Mouse (Mus musculus) left cerebral cortex, postnatal 14 days (tissue): ENCODE measurements at regions not wholly inside any gene's neighbourhood (a gene's known extent, or its start where the extent isn't known, plus 50 kb on each side); places are given as distances from the start of the nearest gene placed in this dataset.

Experiments
- DNase-seq, 2 experiments: peaks; one replicate each; pipeline ENCODE4 v3.0.0; 2021 to 2022; ENCODE audit warnings: low spot score in 2 of 2, mixed read lengths in 1 of 2
- intact Hi-C: fragments of 180-260 bp; cut with DNase I; formaldehyde crosslinking; loops from one replicate; pipeline ENCODE4 v1.15.1; 2025

- intact Hi-C loops, result no loop called here
- no peak for DNase-seq
Observed at GRCm38 (mm10) chr8:89406688-89407087, 362.7 kb upstream of the Sall1 start.

DNA sequence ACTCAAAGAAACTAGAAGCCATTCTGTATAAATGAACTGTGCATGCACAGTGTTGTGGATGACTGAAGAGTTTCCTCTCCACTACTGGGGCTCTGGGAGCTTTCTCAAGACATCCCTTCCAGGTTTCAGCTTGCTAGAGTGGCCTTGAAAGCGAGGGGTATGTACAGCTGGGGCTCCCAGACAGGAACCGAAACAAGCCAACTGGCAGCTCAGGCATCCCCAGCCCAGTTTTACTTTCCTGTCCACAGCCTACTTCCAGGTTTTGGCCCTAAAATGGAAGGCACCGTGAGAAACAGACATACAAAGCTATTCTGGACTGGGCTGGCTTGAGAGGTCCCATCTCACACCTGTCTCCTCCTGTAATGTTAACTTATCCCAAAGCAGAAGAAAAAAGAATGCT is 360.3 kb upstream of the Sall1 start:
- DNase-seq, result peak; percentile 28 to 54
- intact Hi-C loops, result no loop called here

DNA sequence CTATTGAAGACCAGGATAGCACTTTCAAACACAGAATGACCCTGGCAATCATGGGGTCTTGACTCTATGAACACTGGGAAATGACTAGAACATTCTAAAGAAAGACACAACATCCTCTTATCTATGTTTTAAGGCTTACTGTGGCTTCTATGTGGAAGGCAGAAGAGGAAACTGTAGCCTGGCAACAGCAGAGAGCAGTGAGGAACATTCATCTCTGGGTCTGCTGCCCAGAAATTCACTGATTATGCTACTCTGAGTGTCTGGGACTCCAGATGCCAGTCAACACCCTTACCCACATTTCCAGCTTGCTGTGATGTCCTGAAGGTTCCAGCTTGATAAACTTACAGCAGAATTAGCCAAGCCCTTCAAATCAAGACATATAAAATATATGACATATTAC is 352.7 kb upstream of the Sall1 start:
- peak; percentile 42 to 82 for DNase-seq
- intact Hi-C loops, result no loop called here

DNA sequence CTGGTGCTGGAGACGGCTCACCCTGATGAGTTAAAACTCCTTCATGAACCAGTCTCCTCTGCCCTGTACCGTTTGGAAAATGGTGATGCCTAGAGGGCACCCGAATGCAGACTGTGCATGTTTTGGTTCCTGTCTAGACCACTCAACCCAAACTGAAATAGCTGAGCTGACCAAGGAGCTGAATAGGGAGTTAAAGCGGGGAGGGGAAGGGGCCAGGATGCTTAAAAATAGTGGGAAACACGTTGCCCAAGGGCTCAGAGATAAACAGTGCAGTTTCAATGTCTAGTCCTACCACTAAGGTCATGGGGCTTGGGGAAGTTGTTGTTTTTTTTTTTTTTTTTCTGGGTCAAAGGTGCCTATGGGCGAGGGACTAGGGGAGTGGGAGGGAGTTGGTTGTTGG is 348.8 kb upstream of the Sall1 start:
- intact Hi-C loops, result no loop called here
- DNase-seq, result peak; percentile 17 to 62

DNA sequence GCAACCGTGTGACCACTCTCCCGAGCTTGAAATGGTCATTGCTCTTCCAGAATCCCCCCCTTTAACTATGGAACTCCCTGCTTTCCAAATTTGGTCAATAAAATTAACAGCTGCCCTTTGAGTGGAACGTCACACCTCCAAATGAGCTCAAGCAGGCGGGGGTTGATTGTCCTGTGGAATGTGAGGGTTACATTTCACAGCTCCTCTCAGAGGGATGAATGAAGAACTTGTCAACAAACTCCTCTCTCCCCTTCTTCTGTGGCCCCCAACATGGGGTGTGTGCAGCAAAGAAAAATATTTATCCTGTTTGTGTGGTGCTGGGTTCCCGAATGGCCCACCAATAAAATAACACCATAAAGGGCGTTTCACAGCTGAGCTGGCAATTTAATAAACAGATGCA is 344.8 kb upstream of the Sall1 start:
- no peak for DNase-seq
- intact Hi-C loops, result no loop called here

GRCm38 (mm10) chr8:89387295-89387694 is 343.3 kb upstream of the Sall1 start:
- DNase-seq, result no peak
- intact Hi-C loops, result no loop called here

DNA sequence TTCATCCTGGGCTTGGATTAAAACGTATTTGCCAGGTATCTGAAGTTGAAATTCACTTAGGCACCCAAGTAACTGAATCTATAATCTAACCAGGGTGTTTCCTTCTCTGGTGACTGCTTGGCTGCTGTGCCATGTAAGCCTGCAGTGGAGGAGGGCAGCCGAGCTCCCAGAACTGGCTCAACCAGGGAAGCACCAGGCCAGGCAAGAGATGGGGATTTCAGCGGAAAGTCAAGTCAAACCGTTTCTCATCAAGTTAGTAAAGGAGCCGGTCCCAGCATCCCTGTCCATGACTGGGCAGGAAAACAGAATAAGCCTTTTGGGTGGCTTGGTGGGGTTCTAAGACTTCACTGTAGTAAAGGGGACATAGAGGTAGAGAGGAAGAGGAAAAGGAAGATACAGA is 341.1 kb upstream of the Sall1 start:
- intact Hi-C loops, result no loop called here
- no peak for DNase-seq

DNA sequence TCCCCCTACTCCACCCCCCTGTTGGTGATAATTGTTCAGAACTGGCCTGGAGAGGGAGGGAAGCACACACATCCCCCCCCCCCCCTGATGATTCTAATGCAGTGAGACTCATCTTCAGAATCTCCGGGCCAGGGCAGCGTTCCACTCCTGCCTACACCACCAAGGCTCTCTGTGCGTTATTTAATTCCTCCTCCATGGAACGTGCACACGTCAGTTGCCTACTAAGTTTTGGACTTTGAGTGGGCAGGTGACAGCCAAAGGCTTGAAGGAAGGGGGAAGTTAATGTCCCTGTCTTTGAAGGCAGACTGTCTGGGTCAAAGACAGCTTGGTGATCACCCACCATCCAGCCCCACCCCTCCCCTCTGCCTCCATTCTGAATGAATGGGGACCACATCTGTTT is 339.8 kb upstream of the Sall1 start:
- peak; percentile 11 to 23 for DNase-seq
- intact Hi-C loops, result no loop called here

DNA sequence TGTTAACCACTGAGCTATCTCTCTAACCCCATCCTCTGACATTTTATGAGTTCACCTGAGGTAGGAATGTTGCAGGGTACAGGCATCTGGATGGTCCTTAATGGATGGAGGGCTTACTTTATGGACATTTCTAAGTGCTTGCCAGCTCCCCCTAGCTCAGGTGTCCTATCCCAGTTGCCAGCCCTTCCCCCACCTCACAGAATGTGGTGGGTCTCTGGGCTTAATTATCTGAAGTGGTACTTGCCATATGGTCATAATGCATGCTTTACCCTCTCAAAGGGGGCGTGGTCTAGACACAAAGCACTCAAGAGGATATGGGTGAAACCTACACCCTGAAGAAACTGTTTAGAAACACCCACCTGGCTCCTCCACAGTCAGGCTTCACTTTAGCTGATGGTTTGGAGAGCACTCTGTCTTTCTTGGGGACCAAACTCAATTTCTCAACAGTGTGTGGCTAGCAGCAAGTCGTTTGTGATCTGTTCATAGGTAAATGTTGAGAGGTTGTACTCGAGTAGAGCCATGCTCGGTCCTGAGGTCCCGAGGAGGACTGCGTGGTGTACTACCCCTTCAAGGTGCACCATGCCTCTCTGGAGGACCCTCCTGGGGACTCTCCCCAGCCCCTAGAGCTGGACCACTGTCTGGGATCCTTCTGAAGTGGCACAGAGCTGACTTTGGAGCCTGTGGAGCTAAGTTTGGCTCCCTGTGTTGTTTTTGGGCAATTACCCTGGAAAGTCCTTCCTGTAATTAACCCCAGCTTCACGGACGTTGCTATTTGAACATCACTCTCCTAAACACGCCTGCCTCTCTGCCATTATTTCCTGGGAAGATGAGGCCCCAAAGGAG is 338.8 kb upstream of the Sall1 start:
- intact Hi-C loops, result no loop called here
- DNase-seq, result no peak

GRCm38 (mm10) chr8:89380436-89380835 is 336.5 kb upstream of the Sall1 start:
- intact Hi-C loops, result no loop called here
- DNase-seq, result no peak

DNA sequence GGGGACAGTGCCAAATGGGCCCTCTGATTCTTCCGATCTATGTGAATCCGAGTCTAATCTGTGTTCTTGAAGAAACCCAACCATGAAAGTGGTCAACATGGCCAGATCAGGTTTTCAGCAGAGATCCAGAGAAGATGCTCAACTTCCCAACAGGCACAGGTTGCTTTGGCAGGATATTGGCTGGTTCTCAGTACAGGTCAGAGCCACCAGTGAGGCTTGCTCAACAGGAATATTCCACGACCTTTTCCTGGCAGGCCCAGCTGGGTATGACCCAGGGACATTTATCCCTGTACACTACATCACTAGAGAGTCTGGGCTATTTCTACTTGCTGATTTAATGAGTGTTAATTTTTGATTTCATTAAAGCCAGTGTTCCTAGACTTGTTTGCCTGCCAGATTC is 328.8 kb upstream of the Sall1 start:
- no peak for DNase-seq
- intact Hi-C loops, result no loop called here

- DNase-seq, result no peak
- intact Hi-C loops, result no loop called here
Observed at GRCm38 (mm10) chr8:89371773-89372132, 327.8 kb upstream of the Sall1 start.

GRCm38 (mm10) chr8:89370816-89371772 is 327.1 kb upstream of the Sall1 start:
- intact Hi-C loops, result no loop called here
- DNase-seq, result no peak

DNA sequence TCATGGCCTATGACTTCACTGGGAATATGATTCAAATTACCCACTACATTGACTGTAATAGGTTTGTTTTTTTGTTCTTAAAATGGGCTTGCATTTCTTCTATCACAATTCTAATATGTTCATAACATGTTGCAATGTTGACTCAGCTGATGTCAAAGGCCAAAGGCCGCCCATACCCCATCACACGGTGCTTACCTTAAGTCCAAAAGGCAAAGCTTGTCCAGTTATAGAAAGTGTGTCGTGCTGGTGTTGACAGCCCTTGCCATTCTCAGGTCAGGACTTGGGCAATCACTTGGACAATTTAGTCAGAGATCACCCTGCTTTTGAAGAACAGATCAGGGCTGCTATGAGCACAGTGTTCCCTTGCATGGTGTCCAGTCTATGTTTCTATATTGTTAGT is 321.5 kb upstream of the Sall1 start:
- no peak for DNase-seq
- intact Hi-C loops, result no loop called here

DNA sequence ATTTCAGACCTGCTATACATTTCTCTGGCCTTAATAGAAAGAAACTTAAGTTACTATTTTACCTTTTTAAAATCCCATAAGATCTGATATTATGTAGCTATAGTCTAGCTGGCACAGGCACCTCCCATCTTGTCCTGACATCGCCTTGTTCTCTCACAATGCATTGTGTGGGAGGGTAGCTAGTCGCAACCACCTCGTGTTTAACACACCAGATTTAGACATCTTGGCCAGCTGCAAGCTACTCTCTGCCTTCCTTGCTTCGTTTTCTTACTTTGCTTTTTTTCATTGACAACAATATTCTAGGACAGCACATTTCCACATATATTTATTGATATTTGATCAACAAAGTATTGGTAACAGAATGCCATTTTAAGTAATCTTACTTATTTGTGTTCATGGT is 314.4 kb upstream of the Sall1 start:
- DNase-seq, result peak; percentile 26 to 81
- intact Hi-C loops, result no loop called here

DNA sequence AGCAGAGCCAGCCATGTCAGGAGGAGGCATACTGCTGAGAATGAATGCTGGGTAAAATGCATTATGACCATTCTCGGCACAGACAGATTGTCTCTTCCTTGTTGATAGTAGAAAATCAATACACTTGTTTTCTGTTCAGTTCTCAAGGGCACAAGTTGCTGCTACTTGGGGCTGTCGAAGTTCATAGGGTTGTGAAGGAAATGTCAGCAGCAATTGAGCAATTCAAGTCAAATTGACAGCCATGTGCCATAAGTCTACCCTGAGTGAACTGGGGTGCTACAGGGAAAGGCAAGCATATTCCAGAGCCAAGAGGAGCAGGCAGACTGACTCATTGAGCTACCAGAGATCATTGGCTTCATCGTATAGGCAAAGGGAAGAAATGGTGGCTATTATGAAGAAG is 301.6 kb upstream of the Sall1 start:
- no peak for DNase-seq
- intact Hi-C loops, result no loop called here

DNA sequence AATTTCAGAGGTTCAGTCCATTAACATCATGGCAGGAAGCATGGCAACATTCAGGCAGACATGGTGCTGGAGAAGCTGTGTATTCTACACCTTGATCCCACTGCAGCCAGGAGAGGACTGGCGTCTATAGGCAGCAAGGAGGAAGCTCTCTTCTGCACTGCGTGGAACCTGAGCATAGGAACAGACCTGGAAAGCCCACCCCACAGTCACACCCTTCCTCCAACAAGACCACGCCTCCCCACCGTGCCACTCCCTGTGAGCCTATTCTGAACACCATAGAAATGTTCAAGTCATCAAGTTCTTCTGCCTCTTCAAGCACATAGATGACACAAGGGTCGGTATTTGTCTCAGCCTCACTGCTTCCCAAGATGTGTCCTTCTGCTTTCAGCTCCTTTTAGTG is 297.7 kb upstream of the Sall1 start:
- no peak for DNase-seq
- intact Hi-C loops, result no loop called here

DNA sequence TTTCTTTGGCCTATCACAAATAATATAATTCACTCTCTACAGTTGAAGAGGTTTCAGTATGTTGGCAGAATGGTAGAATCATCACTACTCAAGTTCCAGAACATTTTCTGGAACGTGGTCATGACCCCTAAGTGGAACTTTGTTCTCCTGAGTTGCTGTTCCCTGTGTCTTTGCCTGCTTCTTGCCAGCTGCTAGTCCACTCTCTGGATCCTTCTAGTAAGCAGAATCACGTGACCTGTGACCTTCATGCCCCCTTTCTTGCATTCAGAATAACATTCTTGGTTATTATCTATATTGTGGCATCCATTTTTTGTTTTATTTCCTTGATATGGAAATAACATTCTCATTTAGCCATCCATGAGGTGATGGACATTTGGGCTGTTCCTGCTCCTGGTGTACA is 291.5 kb upstream of the Sall1 start:
- no peak for DNase-seq
- intact Hi-C loops, result no loop called here

DNA sequence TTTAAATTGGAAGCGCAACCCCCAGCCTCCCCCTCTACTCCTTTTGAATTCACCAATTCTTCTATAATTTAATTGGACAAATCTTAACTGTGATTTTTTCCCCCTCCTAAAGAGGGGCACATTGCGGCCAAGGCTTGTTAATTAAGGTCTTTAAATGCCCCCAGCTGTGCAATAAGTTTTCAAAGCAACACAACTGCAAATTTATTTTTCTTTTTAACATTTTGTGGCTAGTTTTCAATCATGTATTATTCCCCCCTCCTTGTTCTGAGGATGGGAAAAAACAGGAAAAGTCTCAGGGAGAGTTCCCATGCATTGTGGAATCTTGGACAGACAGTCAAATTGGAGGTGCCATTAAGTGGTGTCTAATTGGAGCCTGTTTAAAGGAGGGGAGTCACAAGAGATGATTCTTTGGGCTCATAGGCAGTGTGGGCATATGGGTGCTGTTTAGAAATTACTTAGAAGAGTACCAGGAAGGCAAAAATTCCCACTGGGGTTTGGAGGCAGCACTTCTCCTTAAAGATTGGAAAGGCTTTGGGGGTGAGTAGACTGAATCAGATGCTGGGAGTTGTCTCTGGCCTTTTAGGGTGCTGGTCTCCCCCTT is 281.9 kb upstream of the Sall1 start:
- intact Hi-C loops, result no loop called here
- no peak for DNase-seq

- intact Hi-C loops, result no loop called here
- DNase-seq, result no peak
Observed at GRCm38 (mm10) chr8:89325248-89325645, 281.3 kb upstream of the Sall1 start.
